Mouse (Mus musculus): ENCODE results near the gene Prps1.
"Not testable (repeated sequence)": the region's sequence is repeated elsewhere in the genome, so short reads cannot be mapped to it uniquely, and the experiment has no call there.

Prps1 gene

DNA sequence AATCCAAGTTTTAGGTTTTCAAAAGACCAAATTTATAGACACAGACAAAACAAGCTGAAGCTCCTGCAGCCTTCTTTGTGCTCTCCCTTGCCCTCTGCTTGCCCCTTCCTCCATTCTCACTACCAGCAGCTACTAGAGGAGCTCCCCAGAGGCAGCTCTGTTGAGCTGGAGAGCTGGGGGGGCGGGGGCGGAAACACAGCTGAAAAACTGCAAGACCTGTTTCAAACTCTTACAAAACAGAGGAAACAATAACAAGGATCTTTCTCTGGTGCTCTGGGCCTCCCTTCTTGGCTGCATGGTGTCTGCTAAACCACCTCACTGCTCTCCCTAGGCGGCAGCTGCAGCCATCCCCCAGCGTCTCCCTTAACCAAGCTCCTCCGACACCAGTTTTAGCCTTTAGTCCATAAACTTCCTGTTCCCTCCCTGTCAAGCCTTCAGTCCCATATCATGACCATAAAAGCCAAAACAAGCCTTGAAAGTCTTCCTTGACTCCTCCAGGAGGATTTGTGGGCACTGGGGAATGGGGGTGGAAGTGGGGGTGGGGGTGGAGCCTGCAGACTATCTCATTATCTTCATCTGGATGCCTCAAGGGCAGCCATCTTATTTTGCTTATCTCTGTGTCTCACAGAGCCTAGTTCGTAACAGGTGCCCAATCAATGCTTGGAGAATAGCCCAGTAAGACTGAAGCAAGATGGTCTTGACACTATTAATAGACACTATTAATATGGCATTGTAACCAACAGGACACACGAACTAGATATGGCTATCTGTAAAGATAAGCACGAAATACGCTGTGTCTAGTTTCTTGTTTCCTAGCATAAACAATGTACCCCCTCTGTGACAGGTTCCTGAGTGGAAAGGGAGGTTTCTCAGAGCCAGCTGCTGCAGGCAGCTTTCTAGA, 45.2 kb downstream of the Prps1 start:
- no peak for DNase-seq (ENCODE audit: low read depth, low spot score)

DNA sequence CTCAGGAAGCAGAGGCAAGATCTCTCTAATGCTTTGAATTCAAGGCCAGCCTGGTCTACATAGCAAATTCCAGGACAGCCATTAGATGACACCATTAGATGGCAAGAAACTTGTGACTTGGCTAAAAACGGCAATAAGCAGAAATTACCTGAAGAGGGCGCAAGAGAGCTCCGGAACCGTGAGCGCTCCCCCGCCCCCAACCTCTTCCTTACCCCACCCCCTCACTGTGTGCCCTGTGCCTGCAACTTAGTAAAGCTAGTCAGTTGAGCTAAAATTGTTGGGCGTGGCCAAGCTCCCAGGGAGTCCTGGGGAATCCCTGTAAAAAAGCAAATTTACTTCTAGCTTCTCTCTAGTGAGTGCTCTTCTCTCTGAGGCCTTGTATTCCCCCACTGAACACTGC, 47.5 kb downstream of the Prps1 start:
- DNase-seq (ENCODE audit: low read depth, low spot score) = peak; percentile 69

DNA sequence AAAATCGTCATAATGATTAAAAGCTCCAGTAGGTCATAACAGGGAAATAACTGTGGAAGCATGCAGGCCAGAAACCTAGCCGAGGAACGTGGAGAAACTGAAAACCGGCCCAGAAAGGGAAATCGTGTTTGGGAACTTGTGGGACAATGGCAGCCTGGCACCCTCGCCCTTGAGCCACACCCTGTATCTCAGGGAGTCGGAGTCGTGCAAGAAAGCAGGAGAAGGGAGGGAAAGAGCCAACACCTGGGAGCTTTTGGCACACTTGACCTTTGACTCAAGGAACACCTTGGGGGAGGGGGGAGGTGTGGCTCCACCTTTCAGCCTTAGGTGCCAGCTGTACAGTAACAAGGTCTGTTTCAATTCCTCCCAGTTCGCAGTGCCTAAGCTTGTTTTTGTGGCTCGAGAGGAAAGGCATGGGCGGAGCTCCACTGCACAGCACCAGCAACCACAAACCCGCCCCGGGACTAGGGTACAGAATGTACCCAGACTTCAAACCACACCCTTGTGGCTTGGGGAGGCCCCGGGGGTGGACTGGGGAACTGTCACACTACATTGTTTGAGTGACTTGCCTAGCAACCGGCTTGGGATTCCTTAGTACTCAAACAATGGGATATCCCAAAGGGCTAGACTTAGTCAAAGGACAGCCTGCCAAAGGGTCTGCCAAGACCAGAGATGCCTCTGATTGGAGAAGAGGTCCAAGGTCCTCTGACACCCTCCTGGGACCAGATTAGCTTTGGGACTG, 49.3 kb downstream of the Prps1 start:
- no peak for DNase-seq (ENCODE audit: low read depth, low spot score)

DNA sequence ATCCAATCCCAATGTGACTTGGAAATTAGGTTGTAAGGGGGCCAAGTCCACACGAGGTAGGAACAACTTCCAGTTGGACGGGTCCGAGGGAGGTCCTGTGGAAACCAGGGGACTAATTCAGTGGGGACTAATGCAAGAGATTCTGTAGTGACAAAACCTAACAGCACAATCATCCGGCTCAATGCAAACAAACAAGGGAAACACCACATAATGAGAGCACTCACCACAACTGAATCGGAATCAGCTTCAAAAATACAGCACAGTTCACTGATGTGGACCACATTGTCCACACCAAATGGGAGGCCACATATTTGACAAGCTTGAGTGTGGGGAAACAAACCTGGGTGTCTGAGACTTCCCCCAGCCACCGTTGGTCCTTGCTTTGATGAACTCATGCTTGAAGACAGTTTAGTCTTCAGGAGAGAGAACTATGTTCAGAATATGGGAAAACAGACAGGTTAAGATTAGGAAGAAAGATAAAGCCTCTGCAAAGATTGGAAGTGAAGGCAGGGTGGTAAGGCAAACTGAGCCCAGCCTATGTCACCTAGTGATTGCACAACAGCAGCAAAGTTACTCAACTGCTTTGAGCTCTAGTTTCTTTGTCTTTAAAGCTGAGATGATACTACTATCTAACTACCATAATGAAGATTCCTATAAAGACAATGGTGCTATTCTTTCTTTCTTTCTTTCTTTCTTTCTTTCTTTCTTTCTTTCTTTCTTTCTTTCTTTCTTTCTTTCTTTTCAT, 50.2 kb downstream of the Prps1 start:
- DNase-seq (ENCODE audit: low read depth, low spot score) = no peak

DNA sequence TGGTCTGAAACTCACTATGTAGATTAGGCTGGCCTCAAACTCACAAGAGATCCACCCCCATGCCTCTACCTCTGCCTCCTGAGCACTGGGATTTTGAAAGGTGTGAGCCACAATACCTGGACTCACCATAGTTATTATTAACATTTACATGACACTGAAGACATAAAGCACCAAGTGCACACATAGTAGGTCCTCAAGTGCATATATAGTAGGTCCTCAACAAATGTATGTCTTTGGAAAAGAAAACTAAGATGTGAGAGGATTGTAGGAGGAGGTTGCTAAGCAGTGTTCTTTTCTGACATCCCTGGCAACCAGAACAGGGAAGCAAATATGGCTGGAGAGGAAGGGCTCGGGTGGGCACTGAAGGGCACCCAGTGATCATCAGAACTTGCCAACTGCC, 51.0 kb downstream of the Prps1 start:
- no peak for DNase-seq (ENCODE audit: low read depth, low spot score)

DNA sequence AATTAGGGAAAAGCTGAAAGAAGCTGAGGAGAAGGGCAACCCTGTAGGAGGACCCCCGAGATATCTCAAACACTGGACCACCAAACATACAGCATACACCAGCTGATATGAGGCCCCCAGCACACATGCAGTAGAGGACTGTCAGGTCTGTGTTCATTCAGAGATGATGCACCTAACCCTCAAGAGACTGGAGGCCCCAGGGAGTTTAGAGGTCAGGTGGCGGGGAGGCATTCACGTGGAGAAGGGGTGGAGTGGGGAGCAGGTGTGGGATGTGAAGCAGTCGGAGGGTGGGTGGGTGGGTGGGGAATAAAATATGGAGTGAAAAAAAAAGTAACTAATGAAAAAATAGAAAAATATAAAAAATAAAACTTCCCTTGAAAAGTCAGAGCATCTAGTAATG, 52.4 kb downstream of the Prps1 start:
- DNase-seq (ENCODE audit: low read depth, low spot score) = not testable (repeated sequence)

DNA sequence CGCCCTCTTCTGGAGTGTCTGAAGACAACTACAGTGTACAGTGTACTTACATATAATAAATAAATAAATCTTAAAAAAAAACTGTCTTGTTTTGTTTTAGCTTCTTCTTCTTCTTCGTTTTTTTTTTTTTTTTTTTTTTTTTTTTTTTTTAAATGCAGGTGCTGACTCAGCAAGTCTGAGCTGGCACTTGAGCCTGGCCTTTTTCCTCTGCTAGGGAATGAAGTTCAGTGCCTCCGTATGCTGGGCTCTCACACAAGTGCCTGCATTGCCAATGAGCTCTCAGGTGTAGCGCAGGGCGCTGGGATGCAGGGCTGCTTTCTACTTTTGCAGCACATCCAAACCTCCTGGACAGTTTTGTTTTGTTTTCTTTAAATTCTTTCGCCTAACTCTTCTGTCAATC, 53.4 kb downstream of the Prps1 start:
- DNase-seq (ENCODE audit: low read depth, low spot score) = no peak

DNA sequence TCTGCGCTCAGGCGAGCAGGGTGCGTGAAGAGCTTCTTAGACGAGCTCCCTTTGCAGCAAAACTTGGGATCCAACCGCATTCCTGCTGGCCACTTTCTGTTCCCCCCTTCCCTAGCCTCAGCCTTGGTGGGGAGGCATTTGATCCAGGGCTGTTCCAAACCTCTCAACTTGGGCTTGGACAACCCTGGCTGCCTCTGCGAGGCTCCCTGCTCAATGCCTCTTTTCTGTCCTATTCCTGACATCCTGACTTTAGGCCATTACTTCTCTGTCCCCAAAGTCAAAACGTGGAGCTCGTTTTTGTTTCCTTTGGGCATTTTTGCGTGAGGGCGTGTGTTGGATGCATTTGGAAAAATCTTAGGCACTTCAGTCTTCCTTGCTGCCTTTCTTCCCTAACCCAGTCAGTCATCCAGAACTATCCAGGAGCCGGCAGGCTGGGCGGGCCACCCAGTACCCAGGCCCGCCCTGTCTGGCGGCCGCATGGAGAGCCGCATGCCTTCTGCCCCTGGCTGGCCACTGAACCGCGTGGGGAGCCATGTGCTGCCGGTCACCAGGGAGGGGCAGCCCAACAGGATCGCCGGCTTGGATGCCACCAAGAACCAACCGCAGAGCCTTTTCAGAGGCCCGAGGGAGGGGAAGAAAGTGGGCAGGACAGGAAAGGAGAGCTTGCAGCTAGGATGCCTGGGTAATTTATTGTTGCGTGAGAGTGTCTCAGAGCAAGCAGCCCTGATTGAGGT, 54.5 kb downstream of the Prps1 start:
- DNase-seq (ENCODE audit: low read depth, low spot score) = peak; percentile 27

DNA sequence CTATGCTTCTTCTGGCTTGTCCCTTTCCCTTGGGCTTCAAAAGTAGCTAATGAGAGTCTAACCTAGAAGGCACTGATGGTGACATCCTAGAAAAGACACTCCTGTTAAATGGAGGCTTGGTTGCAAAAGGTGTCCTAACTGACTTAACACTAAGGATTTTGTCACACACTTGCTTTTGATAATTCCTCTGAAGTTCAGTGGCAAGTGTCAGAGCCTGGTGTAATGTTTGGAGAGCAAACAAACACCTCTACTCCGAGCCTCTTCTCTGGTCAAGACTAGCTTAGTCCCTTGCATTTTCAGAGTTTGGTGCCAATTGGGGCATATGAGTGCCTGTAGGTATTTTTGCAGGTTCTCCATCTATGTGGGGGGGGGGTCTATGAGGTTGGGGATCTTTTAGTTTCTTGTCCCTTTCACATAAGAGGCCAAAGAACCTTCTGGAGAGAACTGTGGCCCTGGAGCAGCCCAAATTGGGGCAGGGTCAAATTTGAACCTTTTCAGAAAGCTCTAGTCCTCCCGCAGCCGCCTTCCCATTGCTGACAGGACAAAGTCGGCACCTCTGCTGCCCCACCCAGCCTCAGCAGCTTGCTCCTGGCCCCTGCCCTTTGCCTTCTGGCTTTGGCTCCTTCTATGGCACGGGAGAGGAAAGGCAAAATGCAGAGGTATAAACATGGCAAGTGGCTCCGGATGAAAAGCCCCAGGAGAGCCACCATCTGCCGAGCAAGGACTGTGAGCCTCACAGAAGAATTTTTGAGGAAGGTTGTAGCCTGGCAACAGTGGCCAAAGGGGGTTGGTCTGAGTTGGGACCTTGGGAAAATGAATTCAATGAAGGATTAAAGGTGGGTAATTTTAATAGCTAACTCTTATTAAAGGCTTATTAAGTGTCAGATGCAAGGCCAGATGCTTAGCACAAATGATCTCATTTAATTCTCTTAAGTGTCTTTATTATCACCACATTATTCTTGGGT, 55.6 kb downstream of the Prps1 start:
- DNase-seq (ENCODE audit: low read depth, low spot score) = no peak

DNA sequence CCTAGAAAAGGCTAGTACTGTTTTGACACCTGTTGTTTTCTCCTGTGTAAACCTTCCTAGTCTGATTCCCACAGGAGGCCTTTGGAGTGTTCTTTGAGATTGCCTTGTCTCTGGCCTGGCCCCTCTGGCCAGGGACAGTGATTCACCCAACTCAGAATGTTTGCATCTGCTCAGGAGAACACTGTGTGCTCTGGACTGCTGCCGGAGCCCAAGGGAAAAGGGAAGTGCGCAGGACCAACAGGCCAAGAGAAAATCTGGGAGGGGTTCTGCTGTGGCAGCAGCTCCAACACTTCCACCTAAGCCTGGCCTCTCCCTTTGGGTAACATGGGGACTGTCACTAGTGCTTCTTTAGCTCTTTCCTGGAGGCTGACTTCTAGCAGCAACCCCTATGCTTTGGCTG, 57.0 kb downstream of the Prps1 start:
- DNase-seq (ENCODE audit: low read depth, low spot score) = no peak

DNA sequence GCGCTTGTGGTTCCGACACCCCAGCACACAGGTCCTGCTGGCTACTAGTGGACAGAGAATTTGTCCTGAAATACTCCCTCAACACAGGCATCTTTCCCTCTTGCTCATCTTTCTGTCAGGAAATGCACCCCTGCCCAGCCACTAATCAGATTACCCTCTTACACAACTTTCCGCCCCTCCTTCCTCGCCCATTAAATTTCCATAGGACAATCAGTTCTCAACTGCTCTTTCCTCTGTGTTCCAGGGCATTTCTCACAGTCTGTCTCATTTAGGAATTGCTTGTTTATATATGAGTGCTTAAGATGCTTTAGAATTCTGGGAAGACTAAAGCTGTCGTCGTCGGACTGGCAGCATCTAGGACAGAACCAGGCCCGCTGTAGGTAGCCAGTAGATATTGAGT, 61.9 kb downstream of the Prps1 start:
- DNase-seq (ENCODE audit: low read depth, low spot score) = no peak

DNA sequence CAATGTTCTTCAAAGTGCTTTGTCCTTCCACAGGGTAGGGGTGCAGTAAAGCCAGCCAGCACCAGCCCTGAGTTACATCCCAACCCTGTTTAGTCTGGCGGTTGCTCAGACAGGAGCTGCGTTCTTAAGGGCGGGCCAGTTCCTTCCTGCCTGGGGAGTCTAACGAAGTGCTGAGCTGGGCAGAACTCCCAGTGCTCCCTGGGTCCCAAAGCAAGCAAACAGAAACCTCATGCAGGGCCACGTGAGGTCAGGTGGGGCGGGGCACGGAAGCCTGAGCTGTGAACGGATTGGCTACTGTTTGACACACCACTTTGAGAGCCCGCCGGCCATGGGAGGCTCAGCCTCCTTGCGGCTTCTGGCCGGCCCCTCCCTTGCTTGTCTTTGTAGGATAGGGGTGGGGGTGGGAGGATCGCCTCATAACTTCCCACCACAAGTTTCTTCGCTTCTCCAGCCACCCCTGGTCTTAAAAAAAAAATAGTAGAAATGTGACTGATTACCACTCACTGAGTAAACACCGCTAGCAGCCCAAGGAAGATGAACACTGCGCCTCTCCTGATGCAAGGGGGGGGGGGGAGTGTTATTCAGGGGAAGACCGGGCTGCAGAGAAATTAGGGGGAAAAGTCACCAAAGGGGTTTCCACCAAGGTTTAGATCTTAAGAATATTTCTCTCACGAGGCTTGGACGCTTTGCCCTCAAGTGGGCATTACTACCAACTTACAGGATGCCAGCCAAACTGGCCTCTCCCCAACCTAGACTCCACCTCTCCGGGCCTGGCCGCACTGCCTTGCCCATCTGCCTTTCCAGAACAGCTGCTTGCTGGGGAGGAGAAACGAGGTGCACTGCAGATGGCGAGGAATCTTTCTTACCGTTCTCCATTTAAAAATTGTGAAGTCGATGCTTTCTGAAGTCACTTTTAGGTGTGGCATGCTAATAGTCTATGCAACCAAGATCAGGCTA, 64.0 kb downstream of the Prps1 start:
- peak; percentile 77 for DNase-seq (ENCODE audit: low read depth, low spot score)

DNA sequence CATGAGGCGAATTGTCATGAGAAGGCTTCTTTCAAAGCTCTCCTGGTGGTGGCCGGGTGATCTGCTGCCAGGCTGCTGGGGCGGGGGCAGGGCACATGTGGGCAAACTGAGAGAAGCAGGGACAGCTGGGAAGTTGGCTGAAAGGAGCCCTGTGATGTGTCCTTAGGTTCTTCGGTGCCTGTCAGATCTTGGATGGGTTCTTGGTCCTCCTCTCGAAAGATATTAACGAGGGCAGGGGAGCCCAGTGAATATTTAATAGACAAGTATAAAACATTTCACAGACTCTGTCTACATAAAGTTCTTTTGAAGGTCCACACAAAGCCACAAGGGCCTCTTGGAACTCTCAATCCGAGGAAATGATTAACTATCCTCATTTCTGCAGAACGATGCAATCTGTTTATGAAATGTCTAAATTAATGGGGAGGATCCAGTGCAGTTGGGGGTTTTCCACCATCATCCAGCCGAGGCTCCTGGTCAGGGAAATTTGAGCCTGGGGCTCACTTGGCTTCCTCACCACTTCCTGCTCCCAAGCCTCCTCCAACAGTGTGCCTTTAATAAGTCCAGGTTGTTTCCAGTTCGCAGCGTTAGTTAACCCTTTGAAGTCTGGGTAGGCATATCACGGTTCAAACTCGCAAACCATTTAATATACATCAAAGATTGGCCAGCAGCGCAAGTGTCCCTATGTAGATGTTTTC, 65.8 kb downstream of the Prps1 start:
- DNase-seq (ENCODE audit: low read depth, low spot score) = no peak

DNA sequence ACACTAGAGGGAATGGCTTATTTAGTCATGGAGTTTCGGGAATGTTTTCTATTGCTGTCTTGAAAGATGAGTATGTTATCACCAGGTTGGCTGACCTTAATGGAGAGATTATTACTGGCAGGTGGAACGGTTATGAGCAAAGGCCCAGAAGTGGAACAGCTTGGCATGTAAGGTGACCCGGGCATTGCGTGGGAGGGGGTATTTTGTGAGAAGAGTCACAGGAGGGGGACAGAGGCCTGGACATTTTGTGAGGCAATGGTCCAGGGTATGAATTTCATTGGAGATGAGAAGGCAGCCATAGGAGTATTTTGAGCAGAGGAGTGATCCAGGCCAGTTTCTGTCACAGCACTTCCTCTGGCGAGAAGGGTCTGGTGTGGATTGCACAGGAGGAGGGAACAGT, 67.8 kb downstream of the Prps1 start:
- DNase-seq (ENCODE audit: low read depth, low spot score) = no peak
